Mouse (Mus musculus) c-Kit-positive CD71-positive TER-119-positive erythroid progenitor cells, embryonic 14.5 days (primary cell): Measurements from ENCODE around the gene Tanc1.
A peak's percentile ranks its signal among the peaks of the same experiment; 100 is the strongest.

Source experiments
- DNase-seq: peaks from one replicate; pipeline ENCODE4 v3.0.0-alpha.2; 2013; ENCODE audit warnings: low spot score

The Tanc1 gene

GRCm38 (mm10) chr2:59794838-59795237 is 183.0 kb downstream of the Tanc1 start:
- no peak for DNase-seq

- no peak for DNase-seq
These were observed 187.2 kb downstream of the Tanc1 start for GRCm38 (mm10) chr2:59798934-59799532.

- DNase-seq: no peak
These were observed 187.7 kb downstream of the Tanc1 start for GRCm38 (mm10) chr2:59799572-59799971.

GRCm38 (mm10) chr2:59800481-59801266 is 188.8 kb downstream of the Tanc1 start:
- DNase-seq: peak; percentile 9

GRCm38 (mm10) chr2:59802722-59803387 is 191.0 kb downstream of the Tanc1 start:
- DNase-seq: no peak

- no peak for DNase-seq
These were observed 193.8 kb downstream of the Tanc1 start for GRCm38 (mm10) chr2:59805595-59805994.

- no peak for DNase-seq
These were observed 194.2 kb downstream of the Tanc1 start for GRCm38 (mm10) chr2:59806038-59806437.

- DNase-seq: no peak
These were observed 196.8 kb downstream of the Tanc1 start for GRCm38 (mm10) chr2:59808608-59809007.

- no peak for DNase-seq
These were observed 198.2 kb downstream of the Tanc1 start for GRCm38 (mm10) chr2:59810039-59810438.

- DNase-seq: no peak
These were observed 199.4 kb downstream of the Tanc1 start for GRCm38 (mm10) chr2:59811247-59811646.

- DNase-seq: no peak
These were observed 200.8 kb downstream of the Tanc1 start for GRCm38 (mm10) chr2:59812641-59813040.

GRCm38 (mm10) chr2:59813457-59813856 is 201.6 kb downstream of the Tanc1 start:
- DNase-seq: no peak

- no peak for DNase-seq
These were observed 203.2 kb downstream of the Tanc1 start for GRCm38 (mm10) chr2:59814997-59815396.

- no peak for DNase-seq
These were observed 206.8 kb downstream of the Tanc1 start for GRCm38 (mm10) chr2:59818663-59819062.

- no peak for DNase-seq
These were observed 207.6 kb downstream of the Tanc1 start for GRCm38 (mm10) chr2:59819415-59819814.

- no peak for DNase-seq
These were observed 208.2 kb downstream of the Tanc1 start for GRCm38 (mm10) chr2:59820088-59820487.

- no peak for DNase-seq
These were observed 209.2 kb downstream of the Tanc1 start for GRCm38 (mm10) chr2:59821044-59821443.

- DNase-seq: no peak
These were observed 212.4 kb downstream of the Tanc1 start for GRCm38 (mm10) chr2:59824289-59824688.

GRCm38 (mm10) chr2:59825380-59825779 is 213.5 kb downstream of the Tanc1 start:
- DNase-seq: no peak

- no peak for DNase-seq
These were observed 216.3 kb downstream of the Tanc1 start for GRCm38 (mm10) chr2:59828103-59828655.

GRCm38 (mm10) chr2:59828777-59829508 is 217.1 kb downstream of the Tanc1 start:
- DNase-seq: no peak

GRCm38 (mm10) chr2:59829718-59830117 is 217.9 kb downstream of the Tanc1 start:
- DNase-seq: no peak
